In the genomic region with DNA sequence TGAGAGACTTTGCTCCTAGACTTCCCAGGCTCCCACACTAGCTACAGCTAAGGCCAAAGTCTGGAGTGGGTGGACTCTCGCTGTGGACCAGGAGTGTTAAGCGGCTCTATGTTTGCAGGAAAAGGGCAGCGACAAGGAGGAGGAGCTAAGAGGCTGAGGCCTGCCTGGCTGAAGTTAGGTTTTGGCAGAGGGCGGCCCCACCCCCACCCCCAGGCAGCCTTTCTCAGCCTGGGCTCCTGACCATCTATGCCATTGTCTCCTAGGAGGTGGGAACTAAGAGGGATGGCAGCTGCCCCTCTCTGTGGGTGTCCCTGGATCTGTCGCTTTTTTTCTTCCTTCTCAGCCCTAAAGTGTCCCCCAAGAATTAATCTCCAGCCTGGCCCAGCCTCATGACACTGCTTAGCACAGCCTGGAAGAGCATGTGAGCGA, we compare ENCODE assay signal across 8 mouse cellular contexts. TPM values are rescaled to one million over a fixed set of nuclear protein-coding genes. Genes with fewer than 3 reads are reported as not detected.
DNase-seq lines count a peak whose midpoint lies in the region; ATAC-seq and TF ChIP-seq lines count a peak whose summit lies in the region.

No protein-coding gene starts in this region.

- TF ChIP-seq CTCF in lung, postnatal 0 days (IDR thresholded peaks at IDR 0.05) = no peak

- no peak overlapping the region for H3K4me2 ChIP-seq in lung, postnatal 0 days (replicated peaks; ENCODE audit: low read depth, low read length)
- H3K4me2 ChIP-seq in embryonic facial prominence, embryonic 14.5 days (ENCODE audit: low read depth, low read length) = no peak overlapping the region
- no peak overlapping the region for H3K4me2 ChIP-seq in midbrain, embryonic 12.5 days (replicated peaks)

- H3K9ac ChIP-seq in lung, postnatal 0 days (replicated peaks; ENCODE audit: low read depth) = no peak overlapping the region
- H3K9ac ChIP-seq in embryonic facial prominence, embryonic 14.5 days (ENCODE audit: low read depth, low read length) = no peak overlapping the region
- H3K9ac ChIP-seq in midbrain, embryonic 12.5 days (replicated peaks) = peak overlapping the region; percentile 39

- H3K27me3 ChIP-seq in lung, postnatal 0 days (replicated peaks; ENCODE audit: insufficient read depth, low read length) = no peaks in the 10 kb centered on the region
- no peaks in the 10 kb centered on the region for H3K27me3 ChIP-seq in embryonic facial prominence, embryonic 14.5 days (replicated peaks; ENCODE audit: control insufficient read depth, insufficient read depth, low read length)
- no peaks in the 10 kb centered on the region for H3K27me3 ChIP-seq in midbrain, embryonic 12.5 days

- peak overlapping the region; percentile 20; the same call in 1 of the 2 replicates for H3K27ac ChIP-seq in lung, postnatal 0 days (ENCODE audit: low read length)
- H3K27ac ChIP-seq in embryonic facial prominence, embryonic 14.5 days (replicated peaks; ENCODE audit: low read depth, low read length) = peak overlapping the region; percentile 31; the same call in 1 of the 2 replicates
- peak overlapping the region; percentile 25 for H3K27ac ChIP-seq in midbrain, embryonic 12.5 days (replicated peaks)

- 28% methylated on average over 6 of the region's 6 CpGs for WGBS in lung, postnatal 0 days
- WGBS in embryonic facial prominence, embryonic 14.5 days = 21% methylated on average over 6 of the region's 6 CpGs
- WGBS in midbrain, embryonic 12.5 days = 11% methylated on average over 6 of the region's 6 CpGs

- H3K4me3 ChIP-seq in lung, postnatal 0 days (ENCODE audit: low read depth, low read length) = no peak overlapping the region
- no peak overlapping the region for H3K4me3 ChIP-seq in embryonic facial prominence, embryonic 14.5 days (ENCODE audit: low read depth, low read length)
- H3K4me3 ChIP-seq in midbrain, embryonic 12.5 days = no peak overlapping the region

- H3K4me1 ChIP-seq in lung, postnatal 0 days (ENCODE audit: insufficient read depth, low read depth, low read length) = peaks cover 18% of the 10 kb centered on the region; the same call in 1 of the 2 replicates
- peaks cover 26% of the 10 kb centered on the region for H3K4me1 ChIP-seq in embryonic facial prominence, embryonic 14.5 days (ENCODE audit: control insufficient read depth, insufficient read depth, low read length)
- H3K4me1 ChIP-seq in midbrain, embryonic 12.5 days = peaks cover 32% of the 10 kb centered on the region

- no peak for TF ChIP-seq EP300 in lung, postnatal 0 days (IDR thresholded peaks at IDR 0.05)

- no peaks in the 10 kb centered on the region for H3K9me3 ChIP-seq in lung, postnatal 0 days (ENCODE audit: low read length)
- H3K9me3 ChIP-seq in embryonic facial prominence, embryonic 14.5 days (ENCODE audit: control insufficient read depth, low read length) = no peaks in the 10 kb centered on the region
- H3K9me3 ChIP-seq in midbrain, embryonic 12.5 days = no peaks in the 10 kb centered on the region

- no peak for ATAC-seq in lung, postnatal 0 days
- ATAC-seq in embryonic facial prominence, embryonic 14.5 days (ENCODE audit: low read depth) = no peak
- no peak for ATAC-seq in midbrain, embryonic 12.5 days (ENCODE audit: low FRiP score, low read depth)

- peak; percentile 39 for DNase-seq in lung, postnatal 0 days (ENCODE audit: low spot score)
- no peak for DNase-seq in lung, postnatal 14 days
- DNase-seq in embryonic facial prominence, embryonic 14.5 days (ENCODE audit: low spot score) = no peak
- peak; percentile 83 to 90 for DNase-seq in kidney, adult 8-10 months
- DNase-seq in frontal cortex, postnatal 14 days (ENCODE audit: low spot score in 2 of 2) = no peak
- no peak for DNase-seq in layer of hippocampus, postnatal 10 days (ENCODE audit: low spot score in 2 of 2)
- no peak for DNase-seq in spleen, postnatal 10 days (ENCODE audit: low spot score in 2 of 2)

- peaks cover 15% of the 10 kb centered on the region for H3K36me3 ChIP-seq in lung, postnatal 0 days (ENCODE audit: insufficient read depth, low read length)
- peaks cover 40% of the 10 kb centered on the region for H3K36me3 ChIP-seq in embryonic facial prominence, embryonic 14.5 days (ENCODE audit: control insufficient read depth, insufficient read depth, low read length)
- H3K36me3 ChIP-seq in midbrain, embryonic 12.5 days = peaks cover 11% of the 10 kb centered on the region; the same call in 1 of the 2 replicates

RNA-seq across cellular contexts. Expression of a gene that starts 3.5 kb away (rescaled TPM):
- polyA plus RNA-seq in lung, postnatal 0 days (2015; fragmentation: Nextera tagmentation; extraction: Ambion mirVana) = 13.2 and 16.7 TPM in 2 replicates
- polyA plus RNA-seq in embryonic facial prominence, embryonic 14.5 days (2014; fragmentation: Nextera tagmentation; extraction: Ambion mirVana) = 15.5 and 16.0 TPM in 2 replicates
- polyA plus RNA-seq in midbrain, embryonic 12.5 days (2016; fragmentation: Nextera tagmentation; extraction: Ambion mirVana) = 16.2 and 16.6 TPM in 2 replicates
- 1 to 10 TPM; 5.6 to 6.7 TPM for total RNA-seq in layer of hippocampus, postnatal 10 days (2021)

RNA-seq across cellular contexts. Expression of a gene that starts 4.6 kb away (rescaled TPM):
- 228 and 243 TPM in 2 replicates for polyA plus RNA-seq in lung, postnatal 0 days (2015; fragmentation: Nextera tagmentation; extraction: Ambion mirVana)
- polyA plus RNA-seq in embryonic facial prominence, embryonic 14.5 days (2014; fragmentation: Nextera tagmentation; extraction: Ambion mirVana) = 242 and 248 TPM in 2 replicates
- polyA plus RNA-seq in midbrain, embryonic 12.5 days (2016; fragmentation: Nextera tagmentation; extraction: Ambion mirVana) = 235 and 249 TPM in 2 replicates
- 100 to 1,000 TPM; 109 to 123 TPM for total RNA-seq in layer of hippocampus, postnatal 10 days (2021)

RNA-seq across cellular contexts. Expression of a gene that starts 14.4 kb away (rescaled TPM):
- polyA plus RNA-seq in lung, postnatal 0 days (2015; fragmentation: Nextera tagmentation; extraction: Ambion mirVana) = 14.6 and 20.7 TPM in 2 replicates
- 23.5 and 30.2 TPM in 2 replicates for polyA plus RNA-seq in embryonic facial prominence, embryonic 14.5 days (2014; fragmentation: Nextera tagmentation; extraction: Ambion mirVana)
- polyA plus RNA-seq in midbrain, embryonic 12.5 days (2016; fragmentation: Nextera tagmentation; extraction: Ambion mirVana) = 2.1 TPM in 2 replicates
- 10 to 100 TPM; 22.2 to 27.4 TPM for total RNA-seq in layer of hippocampus, postnatal 10 days (2021)

RNA-seq across cellular contexts. Expression of a gene that starts 18.4 kb away (rescaled TPM):
- polyA plus RNA-seq in lung, postnatal 0 days (2015; fragmentation: Nextera tagmentation; extraction: Ambion mirVana) = 761 and 764 TPM in 2 replicates
- 916 and 959 TPM in 2 replicates for polyA plus RNA-seq in embryonic facial prominence, embryonic 14.5 days (2014; fragmentation: Nextera tagmentation; extraction: Ambion mirVana)
- polyA plus RNA-seq in midbrain, embryonic 12.5 days (2016; fragmentation: Nextera tagmentation; extraction: Ambion mirVana) = 168 and 190 TPM in 2 replicates
- 100 to 1,000 TPM in 1 of 2 experiments, 10 to 100 TPM in 1; 81.7 to 110 TPM for total RNA-seq in layer of hippocampus, postnatal 10 days (2021)

RNA-seq across cellular contexts. Expression of a gene that starts 27.7 kb away (rescaled TPM):
- polyA plus RNA-seq in lung, postnatal 0 days (2015; fragmentation: Nextera tagmentation; extraction: Ambion mirVana) = 1.6 and 2.1 TPM in 2 replicates
- polyA plus RNA-seq in embryonic facial prominence, embryonic 14.5 days (2014; fragmentation: Nextera tagmentation; extraction: Ambion mirVana) = 4.7 and 5.0 TPM in 2 replicates
- polyA plus RNA-seq in midbrain, embryonic 12.5 days (2016; fragmentation: Nextera tagmentation; extraction: Ambion mirVana) = 10.8 and 12.0 TPM in 2 replicates
- 10 to 100 TPM; 23.1 to 24.0 TPM for total RNA-seq in layer of hippocampus, postnatal 10 days (2021)

Comparison
In these comparisons a context has a peak if more than half of its experiments do, and no peak if none do; other contexts are left out.
1. DNase-seq: peak in lung, postnatal 0 days (single experiment) and kidney, adult 8-10 months (2 of 2); none in lung, postnatal 14 days (single experiment), embryonic facial prominence, embryonic 14.5 days (single experiment), frontal cortex, postnatal 14 days (0 of 2), layer of hippocampus, postnatal 10 days (0 of 2) and spleen, postnatal 10 days (0 of 2).
2. Peak in every context shown above with its lines, with median percentiles within 50 percentile points of each other: H3K27ac ChIP-seq.